9 mouse cellular contexts compared by ENCODE assay signal in genomic region chr17:24841133-24841532, GRCm38 (mm10). TPM values are rescaled to one million over a fixed set of nuclear protein-coding genes. Genes with fewer than 3 reads are reported as not detected.
A peak's percentile ranks its signal among the peaks of the same experiment; 100 is the strongest.
DNase-seq lines count a peak whose midpoint lies in the region; ATAC-seq and TF ChIP-seq lines count a peak whose summit lies in the region.
"Had no signal": no experiment of that assay in that cellular context is flagged by ENCODE, and none has a peak within 500 bp of the region (broad histone marks: within the 10 kb centered on the region; RNA-seq: fewer than 3 reads in every experiment).

No protein-coding gene starts in this region.

- no peaks in the 10 kb centered on the region for H3K4me1 ChIP-seq in bone marrow, adult 2 months (ENCODE audit: control insufficient read depth, insufficient read depth, low read length)
- no peaks in the 10 kb centered on the region for H3K4me1 ChIP-seq in stomach, embryonic 16.5 days (ENCODE audit: control insufficient read depth, insufficient read depth, low read length)
- H3K4me1 ChIP-seq in forebrain, embryonic 14.5 days (ENCODE audit: control insufficient read depth, insufficient read depth, low read length), result no peaks in the 10 kb centered on the region

- WGBS in bone marrow, adult 2 months, result 58% methylated on average over 4 of the region's 4 CpGs
- WGBS in stomach, embryonic 16.5 days, result 49% methylated on average over 4 of the region's 4 CpGs
- WGBS in forebrain, embryonic 14.5 days, result 51% methylated on average over 4 of the region's 4 CpGs

- H3K9ac ChIP-seq in stomach, embryonic 16.5 days (ENCODE audit: low read length), result no peak overlapping the region
- no peak overlapping the region for H3K9ac ChIP-seq in forebrain, embryonic 14.5 days (ENCODE audit: low read length)

- H3K27me3 ChIP-seq in stomach, embryonic 16.5 days (ENCODE audit: control insufficient read depth, insufficient read depth, low read length), result no peaks in the 10 kb centered on the region
- no peaks in the 10 kb centered on the region for H3K27me3 ChIP-seq in forebrain, embryonic 14.5 days (replicated peaks; ENCODE audit: control insufficient read depth, insufficient read depth, low read length)

- no peak; the same call in 1 of the 2 replicates for ATAC-seq in stomach, embryonic 16.5 days (ENCODE audit: insufficient read depth, low FRiP score)
- no peak for ATAC-seq in forebrain, embryonic 14.5 days

- TF ChIP-seq CTCF in left cerebral cortex, adult 2 months (IDR thresholded peaks at IDR 0.05), result peak; percentile 36
- TF ChIP-seq CTCF in bone marrow, adult 2 months (IDR thresholded peaks at IDR 0.05; ENCODE audit: control insufficient read depth, insufficient read depth, low read length), result peak; percentile 54; the same call in 1 of the 2 replicates

- no peak overlapping the region for H3K4me3 ChIP-seq in left cerebral cortex, adult 2 months
- H3K4me3 ChIP-seq in bone marrow, adult 2 months (replicated peaks; ENCODE audit: control insufficient read depth, low read depth, low read length), result no peak overlapping the region
- H3K4me3 ChIP-seq in stomach, embryonic 16.5 days (replicated peaks; ENCODE audit: low read length), result no peak overlapping the region
- no peak overlapping the region for H3K4me3 ChIP-seq in forebrain, embryonic 14.5 days (ENCODE audit: low read depth, low read length)

- DNase-seq in left cerebral cortex, adult 2 months (ENCODE audit: extremely low spot score in 1 of 2, low spot score in 2 of 2), result no peak
- DNase-seq in left cerebral cortex, adult 11 months (ENCODE audit: low spot score), result no peak
- peak; percentile 75 to 76 for DNase-seq in kidney, postnatal 25 days
- DNase-seq in right cerebral cortex, adult 2 months (ENCODE audit: low spot score in 2 of 2), result no peak
- no peak for DNase-seq in forebrain, embryonic 14.5 days (ENCODE audit: low spot score)
- no peak for DNase-seq in right cerebral cortex, adult 18-20 months
- DNase-seq: layer of hippocampus, postnatal 36 days had no signal

- intact Hi-C loops in left cerebral cortex, adult 2 months (cut with DNase I), result no loop called here

- H3K4me2 ChIP-seq in stomach, embryonic 16.5 days (ENCODE audit: low read depth, low read length), result no peak overlapping the region
- H3K4me2 ChIP-seq in forebrain, embryonic 14.5 days (ENCODE audit: low read length), result no peak overlapping the region

- H3K9me3 ChIP-seq in stomach, embryonic 16.5 days (replicated peaks; ENCODE audit: control insufficient read depth, low read length), result no peaks in the 10 kb centered on the region
- H3K9me3 ChIP-seq in forebrain, embryonic 14.5 days (replicated peaks; ENCODE audit: control insufficient read depth, low read length), result no peaks in the 10 kb centered on the region

- H3K36me3 ChIP-seq in stomach, embryonic 16.5 days (ENCODE audit: control insufficient read depth, insufficient read depth, low read length), result no peaks in the 10 kb centered on the region
- no peaks in the 10 kb centered on the region for H3K36me3 ChIP-seq in forebrain, embryonic 14.5 days (ENCODE audit: control insufficient read depth, insufficient read depth, low read length)

- TF ChIP-seq POLR2A in bone marrow, adult 2 months (IDR thresholded peaks at IDR 0.05; ENCODE audit: borderline replicate concordance, control insufficient read depth, low read depth, low read length), result no peak

- no peak overlapping the region for H3K27ac ChIP-seq in left cerebral cortex, adult 2 months
- no peak overlapping the region for H3K27ac ChIP-seq in bone marrow, adult 2 months (ENCODE audit: control insufficient read depth, insufficient read depth, low read depth, low read length, poor library complexity)
- peak overlapping the region; percentile 69; the same call in 1 of the 2 replicates for H3K27ac ChIP-seq in stomach, embryonic 16.5 days (ENCODE audit: low read length)
- no peak overlapping the region for H3K27ac ChIP-seq in forebrain, embryonic 14.5 days (ENCODE audit: low read depth, low read length)

RNA-seq across cellular contexts. Expression of gene Hagh, which starts 1.2 kb away (rescaled TPM):
- total RNA-seq in left cerebral cortex, adult 2 months (2021), result 100 to 1,000 TPM; 129 to 141 TPM
- polyA plus RNA-seq in bone marrow, adult 2 months (2011; ENCODE audit: insufficient read depth, insufficient read length, low replicate concordance, missing spikeins), result 92.4 and 146 TPM in 2 replicates
- 50.9 and 53.1 TPM in 2 replicates for polyA plus RNA-seq in stomach, embryonic 16.5 days (2015; fragmentation: Nextera tagmentation; extraction: Ambion mirVana)
- 49.7 and 52.8 TPM in 2 replicates for polyA plus RNA-seq in forebrain, embryonic 14.5 days (2014; fragmentation: Nextera tagmentation; extraction: Ambion mirVana)

RNA-seq across cellular contexts. Expression of gene Fahd1, which starts 9.0 kb away (rescaled TPM):
- 10 to 100 TPM; 17.4 to 20.4 TPM for total RNA-seq in left cerebral cortex, adult 2 months (2021)
- 51.5 and 67.1 TPM in 2 replicates for polyA plus RNA-seq in bone marrow, adult 2 months (2011; ENCODE audit: insufficient read depth, insufficient read length, low replicate concordance, missing spikeins)
- polyA plus RNA-seq in stomach, embryonic 16.5 days (2015; fragmentation: Nextera tagmentation; extraction: Ambion mirVana), result 29.9 and 36.5 TPM in 2 replicates
- polyA plus RNA-seq in forebrain, embryonic 14.5 days (2014; fragmentation: Nextera tagmentation; extraction: Ambion mirVana), result 18.4 and 19.2 TPM in 2 replicates

RNA-seq across cellular contexts. Expression of gene Igfals, which starts 24.7 kb away (rescaled TPM):
- not detected for total RNA-seq in left cerebral cortex, adult 2 months (2021)
- not detected in 2 replicates for polyA plus RNA-seq in bone marrow, adult 2 months (2011; ENCODE audit: insufficient read depth, insufficient read length, low replicate concordance, missing spikeins)
- 3.7 and 4.2 TPM in 2 replicates for polyA plus RNA-seq in stomach, embryonic 16.5 days (2015; fragmentation: Nextera tagmentation; extraction: Ambion mirVana)
- polyA plus RNA-seq in forebrain, embryonic 14.5 days (2014; fragmentation: Nextera tagmentation; extraction: Ambion mirVana), result 0.17 and 0.25 TPM in 2 replicates

RNA-seq across cellular contexts. Expression of gene Meiob, which starts 37.0 kb away (rescaled TPM):
- not detected for total RNA-seq in left cerebral cortex, adult 2 months (2021)
- polyA plus RNA-seq in bone marrow, adult 2 months (2011; ENCODE audit: insufficient read depth, insufficient read length, low replicate concordance, missing spikeins), result 0.77 TPM in 1 of 2 replicates, not detected in the other
- 0.10 TPM in 1 of 2 replicates, not detected in the other for polyA plus RNA-seq in stomach, embryonic 16.5 days (2015; fragmentation: Nextera tagmentation; extraction: Ambion mirVana)
- not detected in 2 replicates for polyA plus RNA-seq in forebrain, embryonic 14.5 days (2014; fragmentation: Nextera tagmentation; extraction: Ambion mirVana)
- total RNA-seq: layer of hippocampus, postnatal 36 days had no signal

RNA-seq across cellular contexts. Expression of gene Nubp2, which starts 45.0 kb away (rescaled TPM):
- 10 to 100 TPM; 30.7 to 32.4 TPM for total RNA-seq in left cerebral cortex, adult 2 months (2021)
- 34.2 and 45.6 TPM in 2 replicates for polyA plus RNA-seq in bone marrow, adult 2 months (2011; ENCODE audit: insufficient read depth, insufficient read length, low replicate concordance, missing spikeins)
- polyA plus RNA-seq in stomach, embryonic 16.5 days (2015; fragmentation: Nextera tagmentation; extraction: Ambion mirVana), result 44.1 and 47.9 TPM in 2 replicates
- 89.6 and 96.1 TPM in 2 replicates for polyA plus RNA-seq in forebrain, embryonic 14.5 days (2014; fragmentation: Nextera tagmentation; extraction: Ambion mirVana)

Comparison
In these comparisons a context has a peak if more than half of its experiments do, and no peak if none do; other contexts are left out.
1. DNase-seq: peak in kidney, postnatal 25 days (2 of 2); none in left cerebral cortex, adult 2 months (0 of 2), left cerebral cortex, adult 11 months (single experiment), right cerebral cortex, adult 2 months (0 of 2), forebrain, embryonic 14.5 days (single experiment) and right cerebral cortex, adult 18-20 months (single experiment).